Mouse (Mus musculus) lung, adult 18-20 months (tissue): ENCODE measurements at regions not wholly inside any gene's neighbourhood (a gene's known extent, or its start where the extent isn't known, plus 50 kb on each side); places are given as distances from the start of the nearest gene placed in this dataset.

Source experiments
- DNase-seq, 2 experiments: peaks; one replicate each; pipeline ENCODE4 v3.0.0; 2022; ENCODE audit warnings: mixed read lengths in 2 of 2

- DNase-seq: no peak
Measured at GRCm38 (mm10) chr15:42311166-42311565, 2177.0 kb downstream of the 9330182O14Rik start.

- DNase-seq: no peak
Measured at GRCm38 (mm10) chr15:42320349-42320748, 2186.2 kb downstream of the 9330182O14Rik start.

- DNase-seq: no peak
Measured at GRCm38 (mm10) chr15:42322940-42323339, 2188.8 kb downstream of the 9330182O14Rik start.

GRCm38 (mm10) chr15:42325221-42325620, 2191.1 kb downstream of the 9330182O14Rik start:
- no peak for DNase-seq

- peak in 1 of 2 experiments; percentile 11 for DNase-seq
Measured at GRCm38 (mm10) chr15:42328535-42328934, 2194.4 kb downstream of the 9330182O14Rik start.

GRCm38 (mm10) chr15:42329742-42330141, 2195.6 kb downstream of the 9330182O14Rik start:
- no peak for DNase-seq

- DNase-seq: no peak
Measured at GRCm38 (mm10) chr15:42333642-42334041, 2199.5 kb downstream of the 9330182O14Rik start.

GRCm38 (mm10) chr15:42346131-42346530, 2212.0 kb downstream of the 9330182O14Rik start:
- DNase-seq: no peak

- DNase-seq: no peak
Measured at GRCm38 (mm10) chr15:42361871-42362270, 2227.7 kb downstream of the 9330182O14Rik start.

- no peak for DNase-seq
Measured at GRCm38 (mm10) chr15:42364979-42365378, 2230.8 kb downstream of the 9330182O14Rik start.

GRCm38 (mm10) chr15:42366796-42367195, 2232.6 kb downstream of the 9330182O14Rik start:
- DNase-seq: no peak

GRCm38 (mm10) chr15:42369603-42370002, 2235.4 kb downstream of the 9330182O14Rik start:
- DNase-seq: no peak

GRCm38 (mm10) chr15:42370044-42370443, 2235.9 kb downstream of the 9330182O14Rik start:
- no peak for DNase-seq

- DNase-seq: no peak
Measured at GRCm38 (mm10) chr15:42372704-42373286, 2238.6 kb downstream of the 9330182O14Rik start.
